Mouse (Mus musculus) heart, postnatal 0 days (tissue): ENCODE measurements around the gene Dlx5. TPM values are rescaled to one million over a fixed set of nuclear protein-coding genes. Genes with fewer than 3 reads are reported as not detected.

Experiments
- ATAC-seq: fragments of 200-750 bp; cut with Nextera tagmentation; 2 replicates; pipeline ENCODE4 v1.8.0; 2017; ENCODE audit warnings: low read depth, moderate number of reproducible peaks, moderate library complexity; ENCODE audit not compliant: insufficient read depth
- DNase-seq: peaks from one replicate; pipeline ENCODE4 v3.0.0-alpha.2; 2016; ENCODE audit warnings: low spot score
- H3K27ac ChIP-seq: fragments of 300-500 bp; sonication (generic); 2 replicates; pipeline ENCODE4 v1.5.1; 2014; ENCODE audit warnings: low read depth, mild to moderate bottlenecking
- H3K27me3 ChIP-seq: fragments of 300-500 bp; sonication (generic); 2 replicates; pipeline ENCODE4 v1.6.1; 2014; ENCODE audit warnings: low read length, mixed read lengths; ENCODE audit not compliant: control insufficient read depth, insufficient read depth
- H3K36me3 ChIP-seq: fragments of 300-500 bp; sonication (generic); replicated peaks from 2 replicates; pipeline ENCODE4 v1.6.1; 2014; ENCODE audit warnings: low read length, mixed read lengths; ENCODE audit not compliant: control insufficient read depth, insufficient read depth
- H3K4me1 ChIP-seq: fragments of 300-500 bp; sonication (generic); 2 replicates; pipeline ENCODE4 v1.6.1; 2014; ENCODE audit warnings: antibody characterized with exemption; ENCODE audit not compliant: control insufficient read depth, insufficient read depth
- H3K4me2 ChIP-seq: fragments of 300-500 bp; sonication (generic); 2 replicates; pipeline ENCODE4 v1.6.1; 2014; ENCODE audit warnings: low read depth, mild to moderate bottlenecking, low read length, moderate library complexity
- H3K4me3 ChIP-seq: fragments of 300-500 bp; sonication (generic); 2 replicates; pipeline ENCODE4 v1.5.1; 2014; ENCODE audit warnings: low read depth, low read length
- H3K9ac ChIP-seq: fragments of 300-500 bp; sonication (generic); replicated peaks from 2 replicates; pipeline ENCODE4 v1.6.1; 2014; ENCODE audit warnings: low read depth, low read length, mixed read lengths
- H3K9me3 ChIP-seq: fragments of 300-500 bp; sonication (generic); replicated peaks from 2 replicates; pipeline ENCODE4 v1.6.1; 2016; ENCODE audit warnings: low read length; ENCODE audit not compliant: control insufficient read depth
- CTCF ChIP-seq: IDR thresholded peaks from 2 replicates; pipeline ENCODE4 v1.5.1; 2016; ENCODE audit warnings: antibody characterized with exemption, control low read depth, low read depth
- EP300 ChIP-seq: IDR thresholded peaks from 2 replicates; pipeline ENCODE4 v1.6.1; 2016; ENCODE audit warnings: antibody characterized with exemption, low read depth
- WGBS: fragments of 180-500 bp; shearing (Covaris S2); extraction: QIAGEN DNeasy Blood & Tissue Kit; methylation state at CpG from one replicate; pipeline ENCODE4 v1.1.7; 2014; 5-methylcytosine and 5-hydroxymethylcytosine counted together
- polyA plus RNA-seq: library from polyadenylated mRNA; unstranded; fragments of >200 nt; fragmentation: Nextera tagmentation; extraction: Ambion mirVana; gene quantifications from 2 replicates; pipeline ENCODE4 v1.2.1, GENCODE M21; 2015
- total RNA-seq: library from RNA; depleted of rRNA; stranded (reverse); fragments of >200 nt; gene quantifications from 2 replicates; pipeline ENCODE4 v1.2.3, GENCODE M21; 2014; ENCODE audit warnings: low replicate concordance

Gene Dlx5
- total and polyA plus RNA-seq, 2 experiments from 2014 or later, result 0.68 TPM; not detected in 1

DNA sequence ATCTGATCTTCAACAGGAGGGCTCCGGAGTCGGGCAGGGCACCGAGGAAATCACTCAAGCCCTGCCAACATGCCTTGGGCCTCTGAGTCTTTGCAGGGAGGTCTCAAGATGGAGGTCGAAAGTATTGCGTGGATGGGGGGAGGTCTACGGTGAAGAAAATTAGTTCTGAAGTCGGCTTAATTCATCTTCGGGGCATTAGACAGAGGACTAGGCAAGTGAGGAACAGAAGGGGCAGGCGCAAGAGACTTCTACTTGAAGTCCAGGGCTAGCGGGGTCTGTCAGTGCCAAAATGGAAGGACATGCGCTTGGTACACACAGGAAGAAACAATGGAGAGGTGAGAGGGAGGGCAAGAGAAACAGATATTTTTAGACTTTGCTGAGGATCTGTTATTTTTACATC, 6.7 kb downstream of the Dlx5 start:
- WGBS, result 5% methylated on average over 11 of the region's 11 CpGs
- no peak for ATAC-seq
- H3K4me3 ChIP-seq, result 0 out of 2 replicates have a peak overlapping the region, but pooled peaks have one; percentile 0

DNA sequence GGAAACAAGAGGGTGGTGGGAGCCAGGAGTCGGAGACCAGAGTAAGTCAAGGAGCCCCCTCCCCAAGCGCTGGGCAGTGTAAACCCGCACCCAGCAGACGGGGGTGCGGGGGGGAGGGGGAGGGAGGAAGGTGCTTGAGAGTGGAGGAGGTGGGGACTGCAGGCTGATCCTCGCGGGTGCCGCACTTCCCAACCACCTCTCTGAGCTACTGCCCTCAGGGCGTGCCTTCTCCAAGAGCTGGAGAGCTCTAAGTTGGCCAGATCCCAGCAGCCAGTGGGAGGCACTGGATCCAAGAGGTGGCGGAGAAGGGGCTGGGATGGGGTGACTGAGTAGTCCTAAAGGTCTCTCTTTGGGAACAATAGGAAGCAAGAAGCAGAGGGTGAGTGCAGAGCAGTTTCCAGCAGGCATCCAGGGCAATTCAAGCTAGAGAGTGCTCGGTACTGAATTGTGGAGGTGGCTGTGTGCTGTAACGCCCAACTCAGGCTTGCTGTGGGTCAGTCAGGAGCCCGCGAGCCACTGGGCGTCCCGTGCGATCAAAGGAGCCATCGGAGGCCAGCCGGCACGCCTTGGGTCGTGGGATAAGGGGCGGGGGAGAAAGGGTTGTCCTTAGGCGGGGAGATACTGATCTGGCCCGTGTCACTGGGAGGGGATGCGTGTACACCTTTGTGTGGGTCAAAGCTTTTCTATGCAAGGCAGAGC, 7.7 kb downstream of the Dlx5 start:
- H3K27ac ChIP-seq, result no peak overlapping the region
- under 1% methylated on average over 25 of the region's 25 CpGs for WGBS
- no peaks in the 10 kb centered on the region for H3K36me3 ChIP-seq
- H3K9ac ChIP-seq, result no peak overlapping the region; the same call in 1 of the 2 replicates
- TF ChIP-seq CTCF (no peak), EP300 (no peak)
- ATAC-seq (peak; percentile 10; the same call in 1 of the 2 replicates), DNase-seq (no peak)
- H3K27me3 ChIP-seq, result peaks cover 100% of the 10 kb centered on the region
- no peak overlapping the region for H3K4me2 ChIP-seq
- no peaks in the 10 kb centered on the region for H3K9me3 ChIP-seq
- no peak overlapping the region for H3K4me3 ChIP-seq
- H3K4me1 ChIP-seq, result no peaks in the 10 kb centered on the region

More for the DNA sequence above, 6.7 kb downstream of the Dlx5 start:
- DNase-seq, result no peak
- Histone ChIP-seq H3K4me1 (no peaks in the 10 kb centered on the region), H3K27me3 (peaks cover 100% of the 10 kb centered on the region), H3K4me2 (no peak overlapping the region), H3K9me3 (no peaks in the 10 kb centered on the region), H3K36me3 (no peaks in the 10 kb centered on the region), H3K9ac (no peak overlapping the region), H3K27ac (no peak overlapping the region)
- TF ChIP-seq EP300 (no peak), CTCF (no peak)

GRCm38 (mm10) chr6:6873476-6874072, 8.3 kb downstream of the Dlx5 start:
- no peak overlapping the region for H3K4me2 ChIP-seq
- WGBS, result 1% methylated on average over 19 of the region's 19 CpGs
- TF ChIP-seq CTCF, result no peak
- TF ChIP-seq EP300, result no peak
- no peak overlapping the region for H3K4me3 ChIP-seq
- H3K27me3 ChIP-seq, result peaks cover 100% of the 10 kb centered on the region
- ATAC-seq, result no peak
- H3K4me1 ChIP-seq, result no peaks in the 10 kb centered on the region
- no peaks in the 10 kb centered on the region for H3K9me3 ChIP-seq
- no peak for DNase-seq
- H3K36me3 ChIP-seq, result no peaks in the 10 kb centered on the region
- no peak overlapping the region for H3K9ac ChIP-seq
- no peak overlapping the region for H3K27ac ChIP-seq

- no peaks in the 10 kb centered on the region for H3K9me3 ChIP-seq
- ATAC-seq, result no peak
- H3K4me3 ChIP-seq, result no peak overlapping the region
- no peak for DNase-seq
- H3K9ac ChIP-seq, result no peak overlapping the region
- H3K36me3 ChIP-seq, result no peaks in the 10 kb centered on the region
- no peak overlapping the region for H3K4me2 ChIP-seq
- no peak overlapping the region for H3K27ac ChIP-seq
- no peaks in the 10 kb centered on the region for H3K4me1 ChIP-seq
- TF ChIP-seq EP300 (no peak), CTCF (no peak)
- 6% methylated on average over 5 of the region's 5 CpGs for WGBS
- peaks cover 99% of the 10 kb centered on the region for H3K27me3 ChIP-seq
Observed at GRCm38 (mm10) chr6:6872873-6873272, 9.0 kb downstream of the Dlx5 start.

- Histone ChIP-seq H3K27ac (no peak overlapping the region), H3K4me2 (no peak overlapping the region), H3K36me3 (no peaks in the 10 kb centered on the region), H3K9me3 (no peaks in the 10 kb centered on the region), H3K4me3 (no peak overlapping the region), H3K9ac (no peak overlapping the region), H3K27me3 (peaks cover 97% of the 10 kb centered on the region), H3K4me1 (no peaks in the 10 kb centered on the region)
- ATAC-seq (no peak), DNase-seq (no peak)
- TF ChIP-seq EP300, result no peak
- TF ChIP-seq CTCF, result no peak
- 6% methylated on average over 5 of the region's 5 CpGs for WGBS
Observed at GRCm38 (mm10) chr6:6871692-6872091, 10.2 kb downstream of the Dlx5 start.
